Mouse (Mus musculus): ENCODE results near the gene Kank2. TPM values are rescaled to one million over a fixed set of nuclear protein-coding genes. Genes with fewer than 3 reads are reported as not detected.

Kank2 gene
- 10 to 100 TPM; 27.4 to 31.6 TPM for total RNA-seq (2021)
- long read RNA-seq, experiment 1, full-length matches to known transcripts: 7 of 24 reads
- long read RNA-seq, experiment 1, partial matches to known transcripts: 8 of 24 reads
- long read RNA-seq, experiment 1, other reads (novel, unspliced or antisense): 9 of 24 reads
- long read RNA-seq, experiment 2, full-length matches to known transcripts: 13 of 27 reads
- long read RNA-seq, experiment 2, partial matches to known transcripts: 11 of 27 reads
- long read RNA-seq, experiment 2, other reads (novel, unspliced or antisense): 3 of 27 reads

DNA sequence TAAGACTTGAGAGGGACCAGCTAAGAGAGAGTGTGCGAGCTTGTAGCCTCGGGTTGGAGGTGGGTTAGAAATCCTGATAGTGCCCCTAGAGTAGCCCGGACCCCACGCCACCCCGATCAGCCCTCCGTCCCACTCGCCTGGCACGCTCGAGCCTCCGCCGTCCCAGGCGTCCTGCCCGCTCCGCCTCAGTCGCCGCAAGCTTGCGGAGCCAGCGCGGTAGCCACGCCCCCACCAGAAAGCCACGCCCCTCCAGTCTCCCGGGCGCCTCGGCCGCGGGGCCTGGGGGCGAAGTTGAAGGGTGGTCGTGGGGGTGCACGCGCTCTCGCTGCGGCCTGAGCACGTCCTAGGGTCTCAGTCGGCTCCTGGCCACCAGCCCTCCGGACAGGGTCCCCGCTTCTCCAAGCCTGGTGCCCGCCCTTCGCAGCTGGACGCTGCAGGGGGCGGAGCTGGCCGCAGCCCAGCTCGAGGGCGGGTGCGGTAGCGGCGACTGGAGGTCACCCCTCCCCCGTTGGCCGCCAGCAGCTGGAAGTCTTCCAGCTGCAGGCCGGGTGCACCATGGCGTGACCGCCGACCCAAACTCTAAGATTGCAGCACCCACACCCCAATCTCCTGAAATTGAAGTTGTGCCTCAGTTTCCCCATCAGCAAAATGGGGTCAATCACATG, at the start of gene Kank2:
TSS of gene Kank2 (minus strand) at position 400 of the 665 bp plus-strand sequence.
- DNase-seq: peak; percentile 96

DNA sequence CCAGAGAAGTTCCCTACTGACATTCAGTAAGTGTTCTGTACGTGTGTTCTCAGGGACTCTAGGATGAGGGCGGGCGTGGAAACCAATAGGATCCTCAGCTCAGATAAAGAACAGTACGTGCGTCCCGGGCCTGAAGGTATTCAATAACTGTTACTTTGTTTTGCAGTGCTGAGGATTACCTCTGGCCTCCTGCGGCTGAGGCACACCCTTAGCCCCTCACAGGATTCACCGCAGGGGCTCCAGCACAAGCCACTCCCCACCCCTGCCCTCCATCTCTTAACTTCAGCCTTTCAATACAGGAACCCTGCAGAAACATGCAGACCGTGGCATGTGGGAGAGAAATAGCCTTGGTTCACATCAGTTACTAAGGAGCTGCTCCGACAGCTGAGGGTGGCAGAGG, 49.4 kb upstream of the Kank2 start:
- DNase-seq: no peak

DNA sequence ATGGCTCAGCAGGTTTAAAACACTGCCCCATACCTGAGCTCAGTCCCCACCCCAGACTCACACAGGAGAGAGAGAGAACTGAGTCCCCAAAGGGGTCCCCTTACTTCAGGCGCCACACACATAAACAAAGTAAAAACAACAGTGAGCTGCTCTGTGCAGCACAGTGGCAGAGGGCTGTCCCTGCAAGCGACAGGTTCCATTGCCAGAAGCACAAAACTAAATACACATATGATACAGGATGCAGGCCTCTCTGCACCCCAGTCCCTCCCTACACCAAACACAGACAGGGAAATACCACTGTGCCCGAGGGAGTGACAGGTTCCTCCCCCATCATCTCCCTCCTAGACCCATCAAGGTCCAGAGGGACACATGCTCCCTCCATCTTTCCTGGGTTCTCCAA, 48.9 kb upstream of the Kank2 start:
- DNase-seq: no peak

DNA sequence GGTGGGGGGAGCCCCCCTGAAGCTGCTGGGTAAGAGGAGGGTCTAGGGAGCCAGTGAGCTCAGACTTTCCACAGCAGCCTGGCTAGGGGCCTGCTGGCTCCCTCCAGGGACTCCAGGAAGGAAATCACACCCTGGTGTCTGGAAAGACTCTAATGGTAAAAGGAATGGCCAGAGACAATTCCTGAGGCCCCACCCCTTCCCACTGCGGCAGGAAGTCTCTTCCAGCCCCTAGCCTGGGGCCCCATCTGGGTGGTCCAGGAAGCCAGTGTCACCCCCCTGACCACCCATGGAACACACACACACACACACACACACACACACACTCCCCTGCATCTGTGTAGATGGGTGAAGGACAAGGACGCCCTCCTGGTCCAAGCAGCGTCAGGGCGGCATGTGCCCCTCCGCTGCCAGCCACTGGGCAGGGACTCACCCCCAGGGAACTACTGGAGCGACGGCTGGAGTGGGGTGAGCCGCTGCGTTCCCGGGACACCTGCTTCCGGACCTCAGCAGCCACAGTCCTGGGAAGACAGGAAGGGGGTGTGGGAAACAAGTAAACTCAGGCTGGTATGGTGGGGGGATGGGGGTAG, 48.3 kb upstream of the Kank2 start:
- DNase-seq: peak; percentile 53

DNA sequence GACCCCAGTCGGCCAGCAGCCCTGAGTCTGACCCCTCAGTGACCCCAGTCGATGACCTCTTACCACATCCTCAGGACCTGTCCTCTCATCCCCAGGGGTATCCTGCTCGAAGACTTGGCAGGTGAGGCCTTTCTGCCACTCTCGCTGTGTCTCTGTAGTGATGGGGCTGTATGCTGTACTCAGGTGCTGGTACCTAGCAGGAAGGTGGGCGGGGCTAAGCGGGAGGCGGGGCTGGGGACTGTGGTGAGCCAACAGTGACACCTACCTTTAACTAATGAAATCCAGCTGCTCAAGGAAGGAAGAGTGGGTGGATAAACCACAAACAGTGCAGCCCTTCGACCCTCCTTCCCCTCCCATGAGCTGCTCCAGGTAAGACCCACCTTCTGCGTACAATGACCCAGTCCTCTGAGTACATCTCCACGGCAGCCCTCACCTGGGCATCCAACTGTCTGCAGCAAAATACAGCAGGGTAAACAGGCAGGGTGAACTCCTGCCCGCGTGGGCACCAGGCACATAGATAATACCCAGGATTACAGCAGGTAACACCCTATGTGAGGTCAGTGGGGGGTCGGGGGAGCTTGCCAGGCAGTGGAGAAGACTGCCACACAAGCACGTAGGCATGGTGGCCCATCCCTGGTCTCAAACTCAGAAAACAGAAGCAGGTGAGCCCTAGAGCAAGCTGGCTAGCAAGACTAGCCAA, 47.0 kb upstream of the Kank2 start:
- no peak for DNase-seq

DNA sequence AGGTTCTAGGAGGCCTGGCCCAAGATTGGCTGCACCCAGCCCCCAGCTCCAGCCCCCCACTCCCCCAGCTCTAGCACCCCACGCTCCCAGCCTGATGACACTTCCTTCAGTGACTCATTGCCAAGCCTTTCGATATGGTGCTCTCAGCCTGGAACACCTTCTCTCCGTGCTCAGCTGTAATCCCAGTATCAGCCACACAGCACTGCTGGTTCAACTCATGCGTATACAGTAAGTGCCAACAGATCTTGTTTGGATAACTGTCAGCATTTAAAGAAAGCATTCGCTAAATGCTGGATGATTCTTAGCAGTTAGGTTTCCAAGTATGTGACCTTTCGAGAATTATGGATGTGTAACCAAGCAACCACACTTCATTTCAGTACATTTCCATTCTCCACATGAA, 44.5 kb upstream of the Kank2 start:
- DNase-seq: no peak

DNA sequence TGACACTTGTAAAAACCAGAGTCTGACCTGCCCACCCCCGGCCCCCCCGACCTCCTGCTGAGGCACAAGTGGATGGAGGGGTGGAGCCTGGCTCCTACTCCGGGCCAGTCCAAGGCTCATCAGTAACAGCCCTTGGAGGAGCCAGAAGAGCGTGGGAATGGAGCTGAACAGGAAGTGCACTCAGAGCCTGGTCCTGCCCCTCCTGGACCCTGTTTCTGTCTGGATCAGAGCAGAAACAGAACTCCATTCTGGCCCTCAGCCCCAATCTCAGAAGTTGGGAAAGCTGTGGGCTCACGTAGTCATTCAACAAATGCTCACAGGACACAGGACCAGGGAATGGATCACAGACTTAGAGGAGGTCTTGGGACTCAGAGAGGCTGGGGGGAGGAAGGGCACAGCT, 43.8 kb upstream of the Kank2 start:
- peak; percentile 43 for DNase-seq

DNA sequence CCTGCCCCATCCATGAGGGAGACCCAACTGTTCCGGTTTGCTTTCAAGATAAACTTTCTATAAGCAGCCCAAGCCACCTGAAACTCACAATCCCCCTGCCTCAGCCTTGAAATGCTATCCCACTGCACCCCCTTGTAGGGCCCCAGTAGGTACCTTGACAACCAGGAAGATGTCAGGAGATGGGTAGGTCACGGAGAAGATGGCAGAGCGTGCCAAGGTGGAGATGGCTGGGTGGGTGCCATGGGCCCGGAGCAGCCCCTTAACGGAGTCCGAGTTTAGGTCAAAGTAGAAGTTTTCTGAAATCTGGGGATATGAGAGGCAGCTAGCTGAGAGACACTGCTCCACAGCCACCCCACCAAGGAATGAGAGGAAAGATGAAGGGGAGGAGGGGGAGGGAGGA, 42.8 kb upstream of the Kank2 start:
- DNase-seq: no peak

DNA sequence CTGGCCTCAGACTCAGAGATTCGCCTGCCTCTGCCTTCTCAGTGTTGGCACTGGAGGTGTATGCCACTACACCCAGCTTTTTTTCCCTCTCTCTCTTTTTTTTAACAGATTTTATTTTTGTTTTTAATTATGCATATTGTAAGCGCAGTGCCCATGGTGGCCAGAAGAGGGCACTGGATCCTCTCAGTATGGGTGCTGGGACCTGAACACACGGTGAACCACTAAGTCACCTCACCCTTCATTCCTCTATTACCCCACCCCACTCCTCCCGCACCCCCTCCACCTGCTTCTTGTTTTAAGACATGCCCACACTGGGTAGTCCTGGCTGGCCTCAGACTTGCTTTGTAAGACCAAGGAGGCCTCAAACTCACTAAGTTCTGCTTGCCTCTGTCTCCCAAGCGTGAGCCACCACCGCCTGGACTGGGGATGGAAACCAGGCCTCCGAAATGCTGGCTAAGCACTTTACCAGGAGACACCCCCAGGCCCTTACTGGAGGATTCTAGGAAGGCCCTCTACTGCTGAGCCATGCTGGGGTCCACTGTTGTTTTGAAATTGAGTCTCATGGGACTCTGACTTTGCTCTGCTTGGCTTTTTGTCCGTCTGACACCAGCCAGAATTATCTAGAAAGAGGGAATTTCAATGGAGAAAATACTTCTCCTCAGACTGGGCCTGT, 41.7 kb upstream of the Kank2 start:
- peak; percentile 50 for DNase-seq

DNA sequence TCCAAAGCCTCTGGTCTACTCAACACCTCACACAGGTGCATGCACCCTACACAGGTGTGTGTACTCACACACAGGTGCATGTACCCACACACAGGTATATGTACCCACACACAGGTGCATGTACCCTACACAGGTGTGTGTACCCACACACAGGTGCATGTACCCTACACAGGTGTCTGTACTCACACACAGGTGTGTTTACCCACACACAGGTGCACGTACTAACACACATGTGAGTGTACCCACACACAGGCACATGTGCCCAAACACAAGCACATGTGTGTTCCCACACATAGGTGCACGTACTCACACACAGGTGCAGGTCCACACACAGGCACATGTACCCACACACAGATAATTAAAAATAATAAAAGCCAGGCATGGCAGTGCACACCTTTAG, 39.1 kb upstream of the Kank2 start:
- no peak for DNase-seq

DNA sequence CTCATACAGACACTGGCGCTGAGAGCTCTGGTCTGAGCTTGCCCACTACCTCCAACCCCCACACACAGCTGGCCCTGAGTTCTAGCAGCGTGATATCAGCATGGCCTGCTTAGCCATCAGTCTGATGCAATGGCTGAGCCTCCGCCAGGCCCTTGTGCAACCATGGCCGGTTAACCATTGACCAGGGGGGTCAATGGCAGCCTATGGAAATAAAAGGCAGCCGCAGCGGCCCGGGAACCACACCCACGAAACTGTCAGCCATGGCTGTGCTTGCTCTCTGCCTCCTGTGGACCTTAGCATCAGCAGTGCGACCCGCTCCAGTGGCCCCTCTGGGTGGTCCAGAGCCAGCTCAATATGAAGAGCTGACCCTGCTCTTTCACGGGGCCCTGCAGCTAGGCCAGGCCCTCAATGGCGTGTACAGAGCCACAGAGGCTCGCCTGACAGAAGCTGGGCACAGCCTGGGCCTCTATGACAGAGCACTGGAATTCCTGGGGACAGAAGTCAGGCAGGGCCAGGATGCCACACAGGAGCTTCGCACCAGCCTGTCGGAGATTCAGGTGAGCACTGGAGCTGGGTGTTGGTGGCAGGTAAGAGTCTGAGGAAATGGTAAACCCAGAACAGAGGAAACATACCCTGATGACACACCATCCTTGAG, 36.8 kb upstream of the Kank2 start, which contains the start of gene Angptl8:
TSS of gene Angptl8 (plus strand) at position 253 of the 655 bp plus-strand sequence.
- DNase-seq: no peak

DNA sequence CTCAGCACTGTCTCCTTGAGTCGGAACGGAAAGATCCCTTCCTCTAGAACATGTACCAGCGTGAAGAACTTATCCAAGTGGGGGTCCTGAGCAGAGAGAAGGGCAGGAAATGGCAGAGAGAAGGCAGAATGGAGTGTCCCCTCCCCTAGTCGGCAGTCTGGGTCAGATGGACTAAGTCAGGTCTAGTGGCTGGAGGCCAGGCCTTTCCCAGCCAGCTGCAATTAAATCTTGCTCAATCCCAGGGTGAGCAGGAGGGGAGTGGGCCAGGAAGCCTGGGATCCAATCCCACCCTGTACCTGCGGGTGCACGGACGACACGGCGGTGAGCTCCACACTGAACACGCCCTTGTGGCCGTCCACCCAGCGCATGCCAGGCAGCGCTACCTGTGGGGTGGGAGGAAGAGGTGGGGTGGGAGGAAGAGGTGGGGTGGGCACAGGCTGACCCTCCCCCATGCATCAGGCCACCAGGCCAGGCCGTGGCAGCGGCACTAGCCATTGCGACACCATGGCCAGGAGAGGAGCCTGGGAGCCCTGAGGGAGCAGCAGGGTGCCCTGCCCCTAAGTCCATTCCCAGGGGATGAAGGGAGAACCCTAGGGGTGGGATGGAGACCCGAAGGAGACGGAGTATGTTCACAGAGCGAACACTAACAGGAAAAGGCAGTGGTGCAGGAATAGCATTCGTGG, 33.2 kb upstream of the Kank2 start:
- DNase-seq: no peak

DNA sequence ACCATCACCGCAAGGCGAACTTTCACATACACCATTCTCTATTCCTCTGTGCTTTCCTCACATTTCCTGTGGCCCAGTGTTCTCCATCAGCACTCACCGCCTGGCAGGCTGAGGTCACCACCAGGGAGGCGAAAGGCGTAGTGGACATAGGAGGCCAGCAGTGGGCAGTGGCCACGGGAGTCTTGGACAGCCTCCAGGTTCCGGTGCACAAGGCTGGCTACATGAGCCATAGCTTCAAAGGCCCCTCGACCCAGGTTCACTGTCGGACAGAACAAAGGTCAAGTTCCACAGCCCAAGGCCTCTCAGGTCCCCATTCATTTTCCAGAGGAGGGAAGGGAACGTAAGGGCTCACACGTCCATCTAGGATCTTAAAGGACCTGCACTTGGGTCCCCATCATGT, 32.4 kb upstream of the Kank2 start:
- DNase-seq: no peak

DNA sequence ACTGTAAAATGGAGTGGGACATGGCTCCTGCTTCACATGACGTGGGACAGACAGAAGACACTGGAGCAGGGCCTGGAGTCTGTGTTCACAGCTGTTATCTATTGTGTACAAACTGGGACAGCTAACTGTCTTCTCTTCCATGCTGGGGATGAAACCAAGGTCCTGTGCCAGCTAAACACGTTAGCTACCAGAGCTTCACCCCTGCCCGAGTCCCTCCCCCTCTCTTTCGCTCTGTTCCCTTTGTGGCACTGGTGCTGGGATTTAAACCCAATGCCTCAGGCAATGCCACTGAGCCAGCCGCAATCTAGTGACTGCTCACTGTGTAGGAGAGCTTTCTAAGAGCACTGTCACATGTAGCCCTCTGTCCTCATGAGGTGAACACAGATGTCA, 31.9 kb upstream of the Kank2 start:
- DNase-seq: no peak

DNA sequence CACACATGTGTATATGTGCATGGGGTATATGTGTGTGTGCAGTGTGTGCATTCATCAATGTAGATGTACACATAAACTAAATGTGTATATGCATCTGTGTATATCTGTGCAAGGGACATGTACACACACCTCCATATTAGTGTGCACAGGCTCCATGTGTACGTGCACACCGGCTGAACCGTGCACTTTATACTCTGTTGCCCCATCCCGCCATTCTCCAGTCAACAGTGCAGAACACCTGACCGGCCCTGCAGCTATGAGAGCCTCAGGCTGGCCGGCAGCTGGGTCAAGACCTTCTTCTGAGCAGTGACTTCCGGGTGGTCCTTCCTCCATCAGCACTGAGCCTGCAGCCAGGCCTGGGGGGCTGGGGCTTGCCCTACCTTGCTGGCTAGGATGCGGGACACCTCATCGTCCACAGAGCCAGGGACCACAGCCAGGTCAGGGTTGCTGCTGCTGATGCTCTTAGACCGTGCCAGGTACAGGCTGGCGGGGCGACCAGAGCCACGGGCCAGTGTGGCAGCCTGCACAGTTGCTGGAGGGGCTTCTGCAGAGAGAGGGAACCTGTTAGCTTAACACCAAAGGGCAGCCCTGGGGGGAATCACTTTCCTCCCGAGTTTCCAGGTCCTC, 31.4 kb upstream of the Kank2 start:
- DNase-seq: no peak

DNA sequence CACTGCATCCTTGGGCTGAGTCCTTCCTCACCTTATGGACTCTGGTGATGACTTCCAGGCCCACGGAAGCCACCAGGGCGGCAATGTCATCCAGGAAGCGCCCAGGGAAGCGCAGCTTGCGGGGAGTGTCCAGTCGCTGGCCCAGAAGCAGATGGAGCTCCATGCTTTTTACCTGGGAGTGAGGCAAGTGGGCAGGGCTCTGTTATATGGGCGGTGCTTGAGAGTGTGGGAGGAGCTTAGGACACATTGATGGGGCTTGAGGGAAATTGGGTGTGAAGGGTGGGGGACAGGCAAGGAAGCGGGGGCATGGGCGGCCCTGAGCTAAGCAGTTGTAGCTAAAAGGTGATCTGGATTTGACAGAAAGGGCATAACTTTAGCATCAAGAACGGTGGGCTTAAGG, 25.8 kb upstream of the Kank2 start:
- no peak for DNase-seq

DNA sequence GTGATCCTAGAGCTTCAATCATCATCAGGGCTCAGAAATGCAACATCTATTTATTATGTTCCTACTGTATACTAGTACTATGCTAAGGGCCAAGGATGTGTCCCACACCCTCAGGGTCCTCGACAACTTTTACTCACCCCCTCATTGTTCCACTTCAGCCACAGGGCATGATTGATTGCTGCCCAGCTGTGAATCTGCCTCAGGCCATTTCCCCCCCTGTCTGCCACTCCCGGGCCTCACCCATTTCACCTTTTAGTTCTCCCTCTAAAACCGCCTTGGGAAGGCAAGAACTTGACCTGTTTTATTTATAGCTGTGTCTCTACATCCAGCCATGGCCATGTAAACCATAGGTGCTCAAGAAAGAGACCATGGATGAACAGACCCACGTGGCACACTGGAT, 25.4 kb upstream of the Kank2 start:
- DNase-seq: no peak

DNA sequence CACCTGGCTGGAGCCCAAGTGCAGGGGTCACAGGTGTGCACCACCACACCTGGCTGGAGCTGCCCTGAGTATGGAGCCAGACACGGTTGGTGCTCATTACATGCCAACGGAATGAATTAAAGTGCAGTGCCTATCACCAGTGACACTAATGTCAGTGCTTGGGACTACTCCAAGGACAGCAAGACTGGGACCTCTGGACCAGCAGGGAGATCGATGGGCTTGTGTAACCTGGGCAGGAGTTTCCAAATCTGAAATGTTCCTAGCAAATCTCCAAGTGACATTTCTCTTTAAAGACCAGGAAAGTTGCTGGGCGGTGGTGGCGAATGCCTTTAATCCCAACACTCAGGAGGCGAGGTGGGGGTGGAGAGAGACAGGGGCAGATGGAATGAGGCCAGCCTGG, 24.1 kb upstream of the Kank2 start:
- no peak for DNase-seq

DNA sequence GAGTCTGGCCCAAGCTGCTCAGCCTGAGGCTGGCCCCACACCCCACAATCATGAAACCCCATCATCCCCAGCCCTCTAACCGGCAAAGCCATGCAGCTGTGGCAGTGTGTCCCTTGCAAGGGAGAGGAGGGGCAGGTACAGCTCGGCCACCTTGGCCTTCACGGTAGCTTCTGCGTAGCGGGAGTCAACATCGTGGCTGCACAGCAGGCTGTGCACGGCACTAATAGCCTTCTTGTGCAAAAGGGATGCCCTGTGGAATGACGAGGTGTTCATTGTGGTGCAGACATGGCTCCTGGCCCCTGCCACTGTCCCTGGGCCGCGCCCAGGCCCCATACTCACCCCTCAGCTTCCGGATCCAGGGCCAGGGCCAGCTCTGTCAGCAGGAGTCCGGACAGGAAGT, 21.6 kb upstream of the Kank2 start:
- no peak for DNase-seq

DNA sequence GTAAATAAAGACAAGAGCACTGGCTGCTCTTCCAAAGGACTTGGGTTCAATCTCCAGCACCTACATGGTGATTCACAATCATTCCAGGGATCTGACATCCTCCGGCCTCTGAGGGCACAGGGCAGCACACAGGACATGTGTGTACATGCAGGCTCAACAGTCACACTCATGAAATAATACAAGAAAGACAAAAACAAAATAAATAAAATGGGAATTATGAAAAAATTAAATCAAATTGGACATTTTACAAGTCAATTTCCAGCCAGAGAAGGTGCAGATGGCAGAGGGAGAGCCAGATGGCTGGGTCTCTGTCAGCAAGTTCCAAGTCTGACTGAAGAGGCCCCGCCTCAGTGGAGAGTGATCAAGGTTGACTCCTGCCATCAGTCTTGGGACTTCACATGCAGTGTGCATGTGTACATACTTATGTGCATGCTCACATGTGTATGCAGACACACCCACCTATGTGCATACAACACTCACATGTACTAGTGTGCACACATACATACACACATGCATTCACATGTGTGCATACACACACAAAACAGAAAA, 20.7 kb upstream of the Kank2 start:
- DNase-seq: no peak

DNA sequence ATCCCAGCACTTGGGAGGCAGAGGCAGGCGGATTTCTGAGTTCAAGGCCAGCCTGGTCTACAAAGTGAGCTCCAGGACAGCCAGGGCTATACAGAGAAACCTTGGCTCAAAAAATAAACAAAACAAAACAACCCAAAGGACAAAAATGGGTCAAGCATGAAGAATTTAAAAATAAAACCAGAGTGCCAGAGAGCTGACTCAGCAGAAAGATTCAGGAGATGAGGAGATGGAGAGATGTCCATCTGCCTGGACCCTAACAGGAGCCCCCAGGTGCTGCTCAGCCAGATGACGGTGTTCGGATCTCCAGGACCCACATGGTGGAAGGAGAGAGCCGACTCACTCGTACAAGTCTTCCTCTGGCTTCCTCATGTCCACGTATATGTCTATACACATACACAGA, 20.0 kb upstream of the Kank2 start:
- no peak for DNase-seq
